Mouse (Mus musculus): ENCODE measurements around the gene Cfap74.
A peak's percentile ranks its signal among the peaks of the same experiment; 100 is the strongest.
"Not testable (repeated sequence)": the region's sequence is repeated elsewhere in the genome, so short reads cannot be mapped to it uniquely, and the experiment has no call there.

Gene Cfap74

DNA sequence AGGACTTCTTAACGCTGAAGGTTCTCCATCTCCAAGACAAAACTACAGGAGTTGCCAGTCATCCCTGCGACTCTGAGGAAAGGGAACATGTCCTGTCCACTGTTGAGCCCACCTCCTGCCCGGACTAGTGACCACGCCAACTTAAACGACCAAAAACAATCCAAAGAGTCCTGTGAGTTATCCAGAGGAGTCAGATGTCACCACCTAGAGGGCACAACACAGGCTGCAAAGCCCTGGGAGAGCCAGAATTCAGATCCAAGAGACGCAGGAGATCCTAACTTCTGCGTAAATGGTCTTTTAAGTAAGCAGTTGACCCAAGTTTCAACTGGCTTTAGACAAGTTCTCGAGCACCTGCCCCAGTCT, 314 bp upstream of the Cfap74 start:
- DNase-seq (ENCODE audit: low spot score): no peak

DNA sequence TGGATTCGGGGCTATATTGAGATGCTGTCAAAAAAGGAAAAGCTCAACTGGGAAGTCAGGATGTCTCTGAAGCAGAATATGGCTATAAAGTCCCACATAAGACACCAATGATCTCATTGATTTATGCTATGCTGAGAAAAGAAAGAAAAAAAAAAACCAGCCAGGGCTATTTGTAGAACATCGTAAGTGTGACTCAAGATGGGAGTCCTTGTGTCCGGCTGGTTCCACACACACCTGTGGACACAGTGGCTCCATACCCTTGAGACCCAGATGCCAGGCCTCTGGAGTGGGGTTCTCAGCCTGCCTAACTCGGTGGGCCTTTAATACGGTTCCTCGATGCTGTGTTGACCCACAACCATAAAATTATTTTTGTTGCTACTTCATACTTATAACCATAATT, 3.1 kb downstream of the Cfap74 start:
- no peak for DNase-seq (ENCODE audit: low spot score)

DNA sequence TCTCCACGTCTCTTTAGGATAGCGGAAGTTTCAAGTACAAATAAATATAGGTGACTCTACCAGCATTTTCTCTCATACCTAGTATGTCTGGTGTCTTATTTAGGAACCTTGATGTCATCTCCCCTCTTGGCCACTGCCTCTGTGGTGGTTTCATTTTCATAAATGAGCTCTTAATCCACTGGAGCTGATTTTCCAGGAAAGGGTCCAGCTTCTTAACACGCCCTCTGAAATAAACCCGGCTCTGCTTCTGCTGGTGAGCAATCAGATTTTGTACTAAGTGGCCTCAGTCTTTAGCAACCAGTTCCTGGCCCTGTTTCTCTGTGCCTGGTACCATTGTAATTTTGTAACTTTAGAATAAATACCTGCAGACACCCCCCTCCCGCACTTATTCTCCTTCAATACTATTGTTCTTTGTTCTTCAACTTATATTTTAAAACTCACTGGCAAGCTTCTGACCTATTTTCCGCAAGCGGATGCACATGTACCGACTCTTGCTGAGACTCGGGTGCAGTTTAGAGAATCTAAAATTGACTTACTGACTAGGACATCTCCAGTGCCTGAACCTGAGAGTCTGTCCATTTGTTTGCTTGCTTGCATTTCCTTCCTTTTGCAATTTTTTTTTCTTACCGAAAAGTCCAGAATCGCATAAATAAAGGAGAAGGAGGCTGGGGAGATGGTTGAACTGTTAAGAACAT, 4.8 kb downstream of the Cfap74 start:
- DNase-seq (ENCODE audit: low spot score): no peak

DNA sequence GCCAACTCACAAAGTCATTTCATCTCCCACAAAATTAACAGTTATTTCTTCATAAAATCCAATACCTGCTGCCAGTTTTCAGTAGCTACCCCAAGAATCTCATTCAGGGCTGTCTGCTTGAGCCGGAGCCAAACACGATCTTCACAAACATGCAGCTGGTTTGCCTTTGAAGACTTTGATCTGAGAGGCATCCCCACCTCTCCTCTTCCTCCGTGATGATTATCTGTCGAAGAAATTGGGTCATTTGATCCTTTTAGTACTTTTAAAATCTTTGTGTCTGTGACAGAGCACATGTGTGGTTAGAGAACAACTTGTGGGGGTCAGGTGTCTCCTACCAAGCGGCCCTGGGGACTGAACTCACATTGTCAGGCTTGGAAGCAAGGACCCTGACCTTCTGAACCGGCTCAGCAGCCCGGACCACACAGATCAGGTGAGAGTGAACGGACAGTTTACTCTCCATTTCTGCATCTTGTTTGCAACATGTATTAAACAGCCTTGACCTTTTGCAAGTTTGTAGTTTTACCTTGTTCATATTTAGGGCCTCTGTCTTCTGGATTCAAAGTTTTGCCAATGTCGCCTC, 5.8 kb downstream of the Cfap74 start:
- DNase-seq (ENCODE audit: low spot score): no peak

DNA sequence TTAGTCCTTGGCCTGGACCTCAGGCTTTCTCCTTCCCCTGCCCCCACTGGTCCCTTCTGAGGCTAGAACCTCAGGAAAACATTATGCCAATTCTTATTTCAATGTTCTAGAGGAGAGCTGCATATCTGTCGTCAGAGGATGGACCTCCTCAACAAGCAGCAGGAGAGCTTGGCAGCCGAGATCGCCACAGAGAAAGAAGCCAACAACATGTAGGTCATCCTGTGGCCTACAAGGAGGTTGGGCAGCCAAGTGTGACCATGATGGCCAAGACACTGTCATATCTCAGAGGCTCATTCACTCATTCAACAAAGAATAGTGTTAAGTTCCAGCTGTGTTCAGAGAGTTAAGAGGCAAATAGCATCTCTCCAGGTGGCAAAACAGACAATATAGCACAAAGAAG, 11.1 kb downstream of the Cfap74 start:
- DNase-seq (ENCODE audit: low spot score): no peak

DNA sequence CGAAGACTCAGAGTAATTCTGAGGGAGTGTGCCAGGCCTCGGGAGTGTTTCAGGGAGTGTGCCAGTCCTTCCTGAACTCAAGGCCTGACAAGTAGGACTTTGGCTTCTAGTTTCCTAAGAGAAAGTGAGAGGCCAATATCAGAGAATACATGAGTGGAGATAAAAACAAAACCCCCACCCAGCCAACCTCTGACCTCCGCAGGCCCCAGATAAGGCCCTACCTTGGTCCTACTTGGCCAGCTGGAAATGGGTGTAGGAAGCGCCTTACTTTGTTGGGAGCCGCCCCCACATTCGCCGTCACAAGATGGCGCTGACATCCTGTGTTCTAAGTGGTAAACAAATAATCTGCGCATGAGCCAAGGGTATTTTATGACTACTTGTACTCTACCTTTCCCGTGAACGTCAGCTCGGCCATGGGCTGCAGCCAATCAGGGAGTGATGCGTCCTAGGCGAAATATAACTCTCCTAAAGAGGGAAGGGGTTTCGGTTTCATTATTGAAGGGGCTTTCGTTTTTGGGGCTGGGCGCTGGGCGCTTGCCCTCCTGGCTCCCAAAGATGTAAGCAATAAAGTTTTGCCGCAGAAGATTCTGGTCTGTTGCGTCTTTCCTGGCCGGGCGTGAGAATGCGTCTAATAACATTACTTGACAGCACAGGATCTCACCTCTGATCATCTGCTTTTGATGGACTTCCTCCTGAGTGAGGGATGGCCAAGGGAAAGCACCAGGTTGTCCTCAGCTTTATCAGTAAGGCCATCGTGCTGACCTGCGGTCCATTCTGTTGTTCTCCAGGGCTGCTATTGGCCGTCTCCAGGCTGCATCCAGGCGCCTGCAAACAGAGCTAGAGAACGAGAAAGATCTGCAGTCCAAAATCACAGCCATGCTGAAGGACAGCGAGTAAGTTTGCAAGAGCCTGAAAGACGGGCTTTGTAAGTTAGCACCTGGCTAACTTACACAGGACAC, 12.7 kb downstream of the Cfap74 start:
- DNase-seq (ENCODE audit: low spot score): not testable (repeated sequence)

DNA sequence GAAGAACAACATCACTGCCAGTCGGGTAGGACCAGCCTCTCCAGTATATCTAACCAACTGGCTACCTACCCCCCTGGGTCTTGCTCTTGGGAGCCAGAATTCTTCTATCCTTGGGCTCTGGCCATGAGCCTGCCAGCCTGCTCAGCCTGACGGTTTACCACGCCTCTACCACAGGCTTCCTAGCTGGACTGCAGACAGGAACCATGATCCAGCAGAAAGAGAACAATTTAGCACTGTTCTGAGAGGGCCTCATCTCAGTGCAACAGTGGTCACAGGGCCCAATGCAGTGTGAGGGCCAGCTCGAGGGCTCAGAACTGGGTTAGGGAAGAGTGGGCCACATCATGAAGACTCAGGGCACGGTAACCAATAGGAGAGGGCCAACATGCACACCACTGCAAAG, 15.0 kb downstream of the Cfap74 start:
- no peak for DNase-seq (ENCODE audit: low spot score)

DNA sequence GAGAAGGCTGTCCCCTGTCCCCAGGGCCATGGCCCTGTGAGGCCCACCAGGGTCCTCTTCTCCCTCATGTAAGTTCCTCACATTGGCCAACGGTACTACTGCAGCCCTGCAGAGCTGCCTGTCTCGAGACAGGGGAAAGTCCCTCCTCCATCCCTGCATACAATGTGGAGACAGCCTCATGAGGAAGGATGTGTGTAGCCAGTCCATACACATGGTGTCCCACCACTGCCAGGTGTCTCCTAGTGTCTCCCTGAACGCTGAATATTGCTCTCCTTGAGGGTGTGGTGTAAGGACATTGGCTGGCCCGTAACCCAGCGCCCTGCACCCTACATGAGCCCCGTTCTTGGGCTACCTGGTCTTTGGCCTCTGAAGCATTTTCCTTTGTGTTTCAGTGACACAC, 17.3 kb downstream of the Cfap74 start:
- DNase-seq (ENCODE audit: low spot score): no peak

DNA sequence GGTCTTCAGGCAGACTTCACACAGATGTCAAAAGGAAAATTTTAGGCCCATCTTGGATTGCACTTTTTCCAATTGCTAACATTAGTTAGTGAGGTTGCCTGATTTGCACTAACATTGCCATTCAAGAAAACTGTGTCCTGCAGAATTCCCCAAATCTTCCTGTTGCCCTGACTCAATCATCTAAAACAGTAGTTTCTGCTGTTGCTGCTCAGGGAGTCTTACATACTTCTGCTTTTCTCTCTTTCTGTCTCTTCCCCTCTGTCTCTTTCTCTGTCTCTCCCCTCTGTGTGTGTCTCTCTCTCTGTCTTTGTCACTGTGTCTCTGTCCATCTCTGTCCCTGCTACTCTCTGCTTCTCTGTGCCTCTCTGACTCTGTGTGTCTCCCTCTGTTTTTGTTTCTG, 19.5 kb downstream of the Cfap74 start:
- no peak for DNase-seq (ENCODE audit: low spot score)

DNA sequence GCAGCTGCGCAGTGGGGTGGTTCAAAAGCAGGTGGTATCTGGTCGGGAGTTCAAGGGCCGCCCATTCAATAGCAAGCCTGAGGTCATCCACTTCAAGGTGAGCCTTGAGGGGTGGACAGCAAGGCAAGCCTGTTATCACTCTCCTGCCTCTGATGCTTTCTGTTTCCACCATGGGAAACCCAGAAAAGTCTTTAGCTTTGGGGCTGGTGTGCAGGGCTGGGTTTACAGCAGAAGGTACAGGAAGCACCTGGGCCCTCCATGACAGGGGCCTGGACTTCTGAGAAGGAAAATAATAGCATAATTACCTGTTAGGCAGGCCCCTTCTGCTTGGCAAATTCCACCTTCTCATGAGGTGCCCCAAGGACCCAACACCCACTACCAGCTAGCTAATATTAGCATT, 20.2 kb downstream of the Cfap74 start:
- DNase-seq (ENCODE audit: low spot score): no peak

DNA sequence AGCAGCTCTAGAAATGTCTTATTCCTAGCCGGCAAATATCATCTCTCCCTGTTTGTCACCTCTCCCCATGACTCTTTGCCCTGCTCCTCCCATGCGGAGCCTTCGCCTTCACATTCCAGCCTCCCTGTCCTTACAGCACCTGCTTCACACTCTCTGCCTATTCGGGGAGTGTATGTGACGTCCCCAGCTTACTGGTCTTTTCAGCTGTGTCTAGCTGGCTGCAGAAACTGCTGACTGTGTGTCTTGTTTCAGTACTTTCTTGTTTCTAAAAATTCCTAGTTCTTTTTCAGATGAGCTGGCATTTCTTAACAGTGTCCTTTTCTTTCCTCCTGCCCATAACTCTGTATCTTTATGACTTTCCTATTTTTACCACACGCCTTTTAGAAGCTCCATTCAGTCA, 23.4 kb downstream of the Cfap74 start:
- no peak for DNase-seq (ENCODE audit: low spot score)

DNA sequence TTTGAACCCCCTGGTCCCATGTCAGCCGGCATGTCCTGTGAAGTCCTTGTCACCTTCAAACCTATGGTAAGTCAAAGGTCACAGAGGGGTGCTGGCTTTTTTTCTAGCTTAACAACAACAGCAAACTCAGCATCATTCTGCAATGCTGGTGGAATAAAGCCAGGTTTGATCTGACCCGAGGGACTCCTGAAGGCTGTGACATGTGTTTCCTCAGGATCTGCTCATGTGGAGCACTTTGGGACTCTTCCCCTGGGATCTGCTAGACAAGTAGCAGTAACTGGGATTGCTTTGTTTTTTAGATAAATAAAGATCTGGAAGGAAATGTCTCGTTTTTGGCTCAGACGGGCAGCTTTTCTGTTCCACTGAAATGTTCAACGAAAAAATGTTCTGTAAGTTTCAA, 25.0 kb downstream of the Cfap74 start:
- no peak for DNase-seq (ENCODE audit: low spot score)

DNA sequence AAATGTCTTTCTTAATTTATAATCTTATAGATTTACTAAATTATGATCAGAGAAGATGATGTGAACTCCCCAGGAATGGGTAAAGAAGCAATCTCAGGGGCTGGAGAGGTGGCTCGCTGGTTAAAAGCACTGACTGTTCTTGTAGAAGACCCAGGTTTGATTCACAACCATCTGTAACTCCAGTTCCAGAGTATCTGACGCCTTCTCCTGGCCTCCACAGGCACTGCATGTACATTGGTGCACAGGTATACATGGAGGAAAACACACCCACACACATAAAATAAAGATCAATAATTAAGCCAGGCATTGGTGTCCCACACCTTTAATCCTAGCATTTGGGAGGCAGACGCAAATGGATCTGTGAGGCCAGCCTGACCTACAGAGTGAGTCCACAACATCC, 33.8 kb downstream of the Cfap74 start:
- no peak for DNase-seq (ENCODE audit: low spot score)

DNA sequence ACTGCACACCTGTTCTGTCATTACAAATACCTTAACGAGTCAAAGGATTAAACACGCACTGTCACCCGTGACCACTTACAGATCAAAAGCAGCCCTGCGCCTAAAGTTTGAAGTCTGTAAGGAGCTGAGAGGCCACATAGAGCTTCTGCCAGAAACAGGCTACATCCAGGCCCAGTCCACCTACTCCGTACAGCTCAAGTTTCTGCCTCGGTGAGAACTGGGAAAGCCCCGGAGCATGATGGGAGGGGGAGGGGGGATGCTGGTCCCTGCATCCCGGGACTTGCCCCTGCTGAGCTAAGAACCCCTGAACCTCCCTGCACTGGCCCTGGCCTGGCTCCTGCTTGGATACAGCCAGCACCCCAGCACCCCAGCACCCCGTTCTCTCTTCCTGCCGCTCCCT, 42.6 kb downstream of the Cfap74 start:
- DNase-seq (ENCODE audit: low spot score): no peak

DNA sequence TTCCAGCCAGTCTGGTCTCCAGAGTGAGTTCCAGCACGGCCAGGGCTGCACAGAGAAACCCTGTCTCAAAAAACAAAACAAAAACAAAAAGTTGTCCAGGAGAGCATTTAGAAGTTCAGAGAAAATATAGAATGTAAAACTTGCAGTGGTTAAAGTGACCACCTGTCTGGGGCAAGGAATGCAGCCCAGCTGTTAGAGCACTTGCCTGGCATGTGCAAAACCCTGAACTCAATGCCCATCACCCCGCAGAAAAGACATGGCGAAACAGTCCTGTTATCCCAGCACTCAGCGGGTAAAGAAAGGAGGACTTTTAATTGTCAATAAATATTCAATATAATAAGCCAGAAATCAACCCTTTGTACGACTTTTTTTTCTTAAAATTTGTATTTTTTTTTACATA, 49.6 kb downstream of the Cfap74 start:
- no peak for DNase-seq (ENCODE audit: low spot score)

DNA sequence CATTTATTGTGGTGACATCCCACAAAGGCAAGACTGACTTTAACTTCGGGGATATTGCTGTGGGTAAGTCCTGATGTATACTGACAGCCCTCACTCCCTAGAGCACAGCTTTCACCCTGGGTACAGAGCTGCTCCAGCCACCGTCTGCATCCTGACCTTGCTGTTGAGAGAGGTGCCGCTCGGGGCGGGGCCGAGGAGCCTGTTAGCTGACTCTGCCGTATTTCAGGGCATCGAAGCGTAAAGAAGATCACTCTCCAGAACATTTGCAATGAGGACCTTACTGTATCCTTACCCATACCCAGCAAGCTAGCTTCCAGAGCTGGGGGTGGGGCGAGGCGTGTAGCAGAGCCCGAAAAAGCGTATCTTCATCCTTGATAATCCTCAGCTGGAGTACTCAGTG, 54.1 kb downstream of the Cfap74 start:
- DNase-seq (ENCODE audit: low spot score): no peak

DNA sequence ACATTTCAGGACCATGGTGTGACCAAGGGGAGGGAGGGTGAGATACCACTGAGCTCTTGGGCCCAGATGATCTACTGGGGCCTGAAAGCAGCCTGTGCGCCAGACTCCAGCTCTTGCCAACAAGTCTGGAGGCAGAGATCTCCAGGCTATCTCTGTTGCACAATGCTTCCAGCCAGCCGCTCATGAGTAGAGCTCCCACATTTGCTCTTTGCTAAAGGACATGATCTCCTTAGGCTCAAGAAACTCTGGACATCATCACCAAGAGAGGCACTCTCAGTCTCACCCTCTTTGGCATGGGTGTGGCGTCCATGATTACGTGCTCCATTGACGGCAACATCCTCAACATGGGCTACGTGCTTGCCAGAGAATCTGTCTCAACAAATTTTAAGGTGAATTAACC, 54.6 kb downstream of the Cfap74 start:
- DNase-seq (ENCODE audit: low spot score): no peak

DNA sequence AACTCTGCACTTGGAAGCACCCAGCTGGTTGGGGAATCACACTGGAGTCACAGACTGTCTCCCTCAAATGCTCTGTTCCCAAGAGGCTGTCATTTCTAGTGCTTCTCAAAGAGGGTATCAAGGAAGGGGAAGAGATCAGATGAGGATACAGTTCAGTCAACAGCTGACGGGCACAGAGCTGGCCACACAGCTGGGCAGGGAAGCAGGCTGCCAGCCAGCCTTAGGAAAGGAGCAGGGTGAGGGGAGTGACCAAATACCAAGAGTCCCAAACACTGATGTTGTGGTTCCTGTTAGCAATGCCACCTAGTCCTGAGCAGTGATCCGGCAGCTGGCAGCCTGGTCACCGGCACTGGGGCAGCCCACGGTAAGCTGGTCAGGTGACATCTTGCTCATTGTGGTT, 55.1 kb downstream of the Cfap74 start:
- no peak for DNase-seq (ENCODE audit: low spot score)

DNA sequence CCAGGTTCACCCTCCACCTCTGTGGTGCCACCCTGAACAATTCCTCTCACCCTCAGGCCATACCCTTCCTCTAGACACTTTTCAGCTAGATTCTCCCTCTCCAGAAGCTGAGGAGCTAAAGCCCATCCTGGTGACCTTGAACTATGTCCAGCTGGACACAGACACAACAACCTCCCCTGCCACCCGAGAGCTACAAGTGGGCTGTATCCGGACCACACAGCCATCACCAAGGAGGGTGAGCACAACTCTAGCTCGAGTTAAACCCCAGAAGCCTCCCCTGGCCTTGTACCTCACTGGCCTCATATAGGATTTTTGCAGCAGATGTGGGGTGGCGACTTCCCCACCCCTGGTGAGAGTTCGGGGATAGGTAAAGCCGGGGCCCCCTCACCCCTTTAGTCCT, 56.6 kb downstream of the Cfap74 start:
- no peak for DNase-seq (ENCODE audit: low spot score)

DNA sequence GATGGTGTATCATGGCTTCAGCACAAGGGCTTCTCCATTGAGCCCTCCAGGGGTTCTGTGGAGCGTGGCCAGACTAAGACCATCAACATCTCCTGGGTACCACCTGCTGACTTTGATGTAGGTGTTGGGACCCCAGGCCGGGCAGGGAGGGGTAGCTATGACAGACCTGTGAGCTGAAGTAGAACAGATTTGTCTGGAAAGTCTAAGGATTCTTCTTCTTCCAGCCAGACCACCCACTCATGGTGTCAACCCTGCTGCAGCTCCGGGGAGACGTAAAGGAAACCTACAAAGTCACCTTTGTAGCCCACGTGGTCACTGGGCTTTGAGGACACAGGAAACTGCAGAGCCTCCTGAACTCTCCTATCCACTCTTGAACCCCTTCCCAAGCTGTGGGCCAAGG, 57.1 kb downstream of the Cfap74 start:
- DNase-seq (ENCODE audit: low spot score): no peak

DNA sequence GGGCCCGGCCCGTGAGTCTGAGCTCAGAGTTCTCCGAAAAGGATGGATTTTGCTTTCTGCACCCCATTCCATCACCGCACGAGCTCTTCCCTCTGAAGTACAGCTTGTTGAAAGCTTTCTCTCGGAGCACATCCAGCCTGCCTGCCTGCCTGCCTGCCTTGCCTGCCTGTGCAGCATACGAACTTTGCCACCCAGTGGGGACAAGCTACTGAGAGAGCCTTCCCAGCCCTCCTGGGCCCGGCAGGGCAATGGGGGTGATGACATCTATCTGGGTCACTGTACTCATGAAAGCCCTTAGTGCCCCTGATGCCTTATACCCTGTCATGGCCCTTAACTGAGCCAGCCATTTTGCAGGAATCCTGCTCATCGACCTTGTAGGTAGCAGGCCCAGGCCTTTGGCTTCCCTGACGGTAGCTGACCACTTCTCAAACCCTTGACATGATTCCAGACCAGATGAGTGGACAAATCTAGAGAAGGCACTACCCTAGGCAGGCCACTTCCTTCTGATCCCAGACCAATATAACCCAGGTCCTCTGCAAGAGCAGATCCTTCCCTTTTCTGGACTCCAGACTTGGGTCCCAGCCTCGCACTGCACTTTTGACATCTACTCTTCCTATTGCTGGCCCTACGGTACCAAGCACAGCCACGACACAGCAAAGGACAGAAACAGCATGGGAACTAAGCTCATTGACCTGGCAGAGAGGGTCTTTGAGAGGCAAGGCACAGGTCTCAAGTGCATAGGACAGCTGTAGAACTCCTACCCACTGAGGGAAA, 58.4 kb downstream of the Cfap74 start:
- DNase-seq (ENCODE audit: low spot score): no peak

DNA sequence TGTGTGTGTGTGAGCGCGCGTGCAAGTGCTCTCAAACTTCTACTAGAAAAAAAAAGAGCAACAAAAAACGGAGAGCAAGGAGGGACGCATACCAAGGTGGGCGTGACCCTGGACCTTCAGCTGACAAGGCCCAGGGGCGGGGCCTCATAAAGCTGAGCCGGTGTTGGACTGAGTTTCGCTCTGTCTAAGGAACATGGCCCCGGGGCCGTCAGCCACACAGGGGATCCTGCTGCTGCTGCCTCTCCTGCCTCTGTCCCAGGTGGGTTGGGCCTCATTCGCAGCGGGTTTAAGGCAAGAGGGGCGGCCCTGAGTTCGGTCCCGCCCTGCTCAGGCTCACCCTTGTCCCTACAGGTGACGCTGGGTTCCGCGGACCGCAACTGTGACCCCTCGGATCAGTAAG, 60.0 kb downstream of the Cfap74 start, which contains the start of gene Tmem52:
Gene Tmem52, plus strand, starts transcription at position 163 of the 400 bp plus-strand sequence.
- DNase-seq (ENCODE audit: low spot score): peak; percentile 72
